Mouse (Mus musculus) E14TG2a.4 (cell line): ENCODE data around the gene Cyp2s1.

Source experiments
- CTCF ChIP-seq: conservative IDR thresholded peaks from 2 replicates; pipeline ENCODE4 v1.5.1; 2014; ENCODE audit warnings: low read length
- NANOG ChIP-seq: IDR thresholded peaks from 2 replicates; pipeline ENCODE4 v1.6.1; 2014; ENCODE audit warnings: borderline replicate concordance, low read length, mixed read lengths

DNA sequence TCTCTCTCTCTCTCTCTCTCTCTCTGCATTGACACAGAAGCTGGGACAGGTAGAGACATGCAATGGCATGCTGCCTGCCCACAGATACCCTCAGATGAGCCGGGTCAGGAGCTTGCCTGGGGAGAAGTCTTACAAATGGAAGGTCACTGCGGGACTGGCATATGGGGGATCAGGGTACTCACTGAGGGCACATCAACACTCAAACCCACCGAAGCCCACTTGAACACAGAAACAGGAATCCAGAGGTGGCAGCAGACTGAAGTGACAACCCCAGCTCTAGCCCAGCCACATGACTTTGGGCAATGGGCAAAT, 27.6 kb downstream of the Cyp2s1 start:
- TF ChIP-seq CTCF, result no peak
- TF ChIP-seq NANOG, result no peak
